Mouse (Mus musculus): ENCODE data around the gene Zbtb8os. TPM values are rescaled to one million over a fixed set of nuclear protein-coding genes. Genes with fewer than 3 reads are reported as not detected.

Zbtb8os gene
- polyA plus RNA-seq, 1 experiment from 2014 or later = 21.3 TPM

DNA sequence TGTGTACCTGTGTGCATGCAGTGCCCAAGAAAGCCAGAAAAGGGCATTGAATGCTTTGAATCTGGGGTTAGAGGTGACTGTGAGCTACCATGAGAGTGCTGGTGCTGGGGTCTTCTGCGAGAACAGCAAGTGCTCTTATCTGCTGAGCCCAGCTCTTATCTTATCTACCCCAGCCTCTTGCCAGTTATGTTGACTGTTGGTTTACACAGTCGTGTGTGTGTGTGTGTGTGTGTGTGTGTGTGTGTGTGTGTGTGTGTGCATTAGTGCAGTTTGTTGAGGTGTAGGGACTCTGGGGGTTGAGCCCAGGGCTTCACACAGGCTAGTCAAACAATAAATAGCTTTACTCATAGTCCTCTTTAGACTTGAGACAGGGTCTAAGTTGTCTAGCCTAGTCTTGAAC is 40.3 kb upstream of the Zbtb8os start:
- no peak overlapping the region for H3K4me3 ChIP-seq (ENCODE audit: low read length)
- H3K9ac ChIP-seq (ENCODE audit: low read depth, low read length) = no peak overlapping the region
- H3K36me3 ChIP-seq (ENCODE audit: control insufficient read depth, insufficient read depth, low read length) = no peaks in the 10 kb centered on the region
- WGBS = 92% methylated on average over 2 of the region's 2 CpGs
- H3K4me2 ChIP-seq (ENCODE audit: low read length) = no peak overlapping the region
- H3K4me1 ChIP-seq (ENCODE audit: control insufficient read depth, insufficient read depth, low read depth, low read length) = no peaks in the 10 kb centered on the region; the same call in 1 of the 2 replicates
- no peak overlapping the region for H3K27ac ChIP-seq (ENCODE audit: low read depth, low read length)
- H3K27me3 ChIP-seq (replicated peaks; ENCODE audit: control insufficient read depth, insufficient read depth, low read length) = no peaks in the 10 kb centered on the region
- ATAC-seq = no peak
- no peaks in the 10 kb centered on the region for H3K9me3 ChIP-seq (ENCODE audit: control insufficient read depth, low read length)

DNA sequence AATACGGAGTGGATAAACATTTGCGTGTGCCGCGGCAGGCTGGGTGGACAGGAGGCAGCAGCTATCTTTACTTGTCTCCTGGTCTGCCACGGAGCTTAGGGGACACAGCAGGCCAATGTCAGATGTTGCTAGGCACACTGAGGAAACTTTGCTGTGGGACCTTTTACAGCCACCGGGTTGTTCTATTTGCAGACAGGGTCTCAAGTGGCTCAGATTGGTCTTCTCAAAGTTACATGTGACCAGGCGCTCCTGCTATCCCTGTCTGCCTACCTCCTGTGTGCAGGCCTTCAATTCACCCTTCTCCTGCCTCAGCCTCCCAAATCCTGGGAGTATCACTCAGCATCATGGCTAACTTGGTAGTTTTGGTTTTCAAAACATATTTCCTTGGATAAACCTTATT is 39.4 kb upstream of the Zbtb8os start:
- Histone ChIP-seq H3K4me3 (ENCODE audit: low read length) (no peak overlapping the region), H3K27me3 (replicated peaks; ENCODE audit: control insufficient read depth, insufficient read depth, low read length) (no peaks in the 10 kb centered on the region), H3K4me1 (ENCODE audit: control insufficient read depth, insufficient read depth, low read depth, low read length) (no peaks in the 10 kb centered on the region; the same call in 1 of the 2 replicates), H3K9me3 (ENCODE audit: control insufficient read depth, low read length) (no peaks in the 10 kb centered on the region), H3K36me3 (ENCODE audit: control insufficient read depth, insufficient read depth, low read length) (no peaks in the 10 kb centered on the region), H3K9ac (ENCODE audit: low read depth, low read length) (no peak overlapping the region), H3K27ac (ENCODE audit: low read depth, low read length) (no peak overlapping the region), H3K4me2 (ENCODE audit: low read length) (no peak overlapping the region)
- 84% methylated on average over 7 of the region's 7 CpGs for WGBS
- ATAC-seq = no peak

DNA sequence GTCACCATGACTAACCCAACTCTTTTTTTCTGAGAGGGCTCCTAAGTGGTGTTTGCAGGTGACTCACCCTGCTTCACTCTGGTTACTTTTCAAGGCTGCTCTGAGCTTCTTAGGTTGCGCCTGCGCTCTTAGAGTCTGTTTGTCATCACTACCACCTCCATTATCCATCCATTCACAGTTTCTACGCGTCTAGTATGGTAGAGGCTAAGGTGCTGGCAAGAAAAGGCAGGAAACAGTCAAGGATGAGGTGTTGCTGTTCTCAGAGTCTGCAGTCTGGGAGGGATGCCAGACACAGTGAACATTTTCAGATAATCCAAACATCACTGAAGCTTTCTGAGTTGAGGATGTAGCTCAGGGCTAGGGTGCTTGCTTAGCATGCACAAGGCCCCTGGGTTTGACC is 37.8 kb upstream of the Zbtb8os start:
- Histone ChIP-seq H3K9ac (ENCODE audit: low read depth, low read length) (no peak overlapping the region), H3K27me3 (replicated peaks; ENCODE audit: control insufficient read depth, insufficient read depth, low read length) (no peaks in the 10 kb centered on the region), H3K4me1 (ENCODE audit: control insufficient read depth, insufficient read depth, low read depth, low read length) (no peaks in the 10 kb centered on the region; the same call in 1 of the 2 replicates), H3K4me2 (ENCODE audit: low read length) (no peak overlapping the region), H3K36me3 (ENCODE audit: control insufficient read depth, insufficient read depth, low read length) (no peaks in the 10 kb centered on the region), H3K27ac (ENCODE audit: low read depth, low read length) (no peak overlapping the region), H3K9me3 (ENCODE audit: control insufficient read depth, low read length) (no peaks in the 10 kb centered on the region), H3K4me3 (ENCODE audit: low read length) (no peak overlapping the region)
- no peak for ATAC-seq
- 90% methylated on average over 4 of the region's 4 CpGs for WGBS

DNA sequence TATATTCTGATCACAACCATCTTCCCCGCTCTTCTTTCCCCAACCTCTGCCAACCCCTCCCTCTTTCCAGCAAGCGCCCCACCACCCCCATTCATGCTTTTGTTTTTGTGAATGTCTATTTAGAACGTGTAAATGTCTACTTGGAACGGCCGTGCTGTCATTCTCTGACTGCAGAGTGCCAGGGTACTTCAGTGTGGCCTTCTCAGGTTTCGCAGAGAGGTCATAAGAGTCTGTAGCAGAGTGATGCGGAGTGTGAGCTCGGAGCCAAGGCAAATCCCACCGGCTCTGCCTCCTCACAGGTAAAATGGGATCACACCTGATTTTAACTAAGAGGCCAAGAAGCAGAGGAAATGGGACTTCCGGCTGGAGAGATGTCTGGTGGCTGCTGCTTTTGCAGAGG is 36.4 kb upstream of the Zbtb8os start:
- Histone ChIP-seq H3K9me3 (ENCODE audit: control insufficient read depth, low read length) (no peaks in the 10 kb centered on the region), H3K4me1 (ENCODE audit: control insufficient read depth, insufficient read depth, low read depth, low read length) (no peaks in the 10 kb centered on the region), H3K36me3 (ENCODE audit: control insufficient read depth, insufficient read depth, low read length) (no peaks in the 10 kb centered on the region), H3K27ac (ENCODE audit: low read depth, low read length) (no peak overlapping the region), H3K4me3 (ENCODE audit: low read length) (no peak overlapping the region), H3K9ac (ENCODE audit: low read depth, low read length) (no peak overlapping the region), H3K27me3 (replicated peaks; ENCODE audit: control insufficient read depth, insufficient read depth, low read length) (no peaks in the 10 kb centered on the region), H3K4me2 (ENCODE audit: low read length) (no peak overlapping the region)
- no peak for ATAC-seq
- 56% methylated on average over 10 of the region's 10 CpGs for WGBS

DNA sequence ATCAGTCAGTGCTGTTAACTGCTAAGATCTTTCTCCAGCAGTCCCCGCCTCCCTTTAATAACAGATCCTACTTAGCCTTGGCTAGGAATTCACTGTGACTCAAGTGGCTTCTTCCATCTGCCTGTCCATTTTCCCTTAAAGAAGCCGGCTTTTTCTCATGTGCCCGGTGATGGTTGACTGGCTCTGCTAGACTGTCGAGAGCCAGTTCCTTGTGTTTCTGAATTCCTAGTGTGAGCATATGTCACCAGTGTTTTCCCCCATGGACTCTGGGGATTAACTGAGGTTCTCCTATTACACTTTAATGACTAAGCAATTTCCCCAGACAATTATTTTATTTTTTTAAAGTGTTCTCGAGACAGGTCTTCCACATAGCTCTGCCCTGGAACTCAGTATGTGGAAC is 32.1 kb upstream of the Zbtb8os start:
- Histone ChIP-seq H3K4me2 (ENCODE audit: low read length) (no peak overlapping the region), H3K9me3 (ENCODE audit: control insufficient read depth, low read length) (no peaks in the 10 kb centered on the region), H3K27me3 (replicated peaks; ENCODE audit: control insufficient read depth, insufficient read depth, low read length) (no peaks in the 10 kb centered on the region), H3K4me1 (ENCODE audit: control insufficient read depth, insufficient read depth, low read depth, low read length) (no peaks in the 10 kb centered on the region), H3K27ac (ENCODE audit: low read depth, low read length) (no peak overlapping the region), H3K4me3 (ENCODE audit: low read length) (no peak overlapping the region), H3K9ac (ENCODE audit: low read depth, low read length) (no peak overlapping the region), H3K36me3 (ENCODE audit: control insufficient read depth, insufficient read depth, low read length) (peaks cover 11% of the 10 kb centered on the region)
- ATAC-seq = no peak
- WGBS = 65% methylated on average over 5 of the region's 5 CpGs

DNA sequence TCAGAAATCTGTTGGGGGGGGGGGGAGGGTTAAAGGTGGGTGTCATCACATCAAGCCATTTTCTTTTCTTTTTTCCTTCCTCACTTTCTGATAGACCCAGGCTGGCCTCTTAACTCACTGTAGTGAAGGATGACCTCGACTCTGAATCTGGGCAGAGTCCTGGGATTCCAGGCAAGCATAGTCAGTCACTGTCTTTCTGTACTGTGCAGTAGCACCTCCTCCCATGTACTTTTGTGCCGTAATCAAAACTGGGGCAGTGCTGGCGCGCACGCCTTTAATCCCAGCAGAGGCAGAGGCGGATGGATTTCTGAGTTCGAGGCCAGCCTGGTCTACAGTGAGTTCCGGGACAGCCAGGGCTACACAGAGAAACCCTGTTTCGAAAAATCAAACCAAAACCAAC is 31.7 kb upstream of the Zbtb8os start:
- Histone ChIP-seq H3K4me1 (ENCODE audit: control insufficient read depth, insufficient read depth, low read depth, low read length) (no peaks in the 10 kb centered on the region), H3K36me3 (ENCODE audit: control insufficient read depth, insufficient read depth, low read length) (peaks cover 14% of the 10 kb centered on the region), H3K4me3 (ENCODE audit: low read length) (no peak overlapping the region), H3K4me2 (ENCODE audit: low read length) (no peak overlapping the region), H3K27ac (ENCODE audit: low read depth, low read length) (no peak overlapping the region), H3K9ac (ENCODE audit: low read depth, low read length) (no peak overlapping the region), H3K9me3 (ENCODE audit: control insufficient read depth, low read length) (no peaks in the 10 kb centered on the region), H3K27me3 (replicated peaks; ENCODE audit: control insufficient read depth, insufficient read depth, low read length) (no peaks in the 10 kb centered on the region)
- ATAC-seq = no peak
- WGBS = 83% methylated on average over 9 of the region's 9 CpGs

DNA sequence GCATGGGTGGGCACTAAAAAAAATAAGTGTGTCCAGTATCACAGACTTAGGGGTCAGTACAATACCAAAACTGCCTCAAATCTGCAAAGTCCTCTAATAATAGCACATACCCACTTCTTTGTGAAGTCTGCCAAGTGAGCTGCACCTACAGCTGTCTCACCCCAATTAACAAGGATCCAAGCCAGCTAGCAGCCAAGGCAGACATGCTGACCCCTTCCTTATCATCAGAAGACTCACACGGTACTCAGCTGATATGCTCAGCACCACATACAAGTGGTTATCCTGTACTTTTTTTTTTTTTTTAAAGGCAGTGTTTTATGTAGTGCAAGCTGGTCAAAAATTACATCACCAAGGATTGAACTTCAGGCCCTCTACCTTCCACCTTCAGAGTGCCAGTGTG is 31.2 kb upstream of the Zbtb8os start:
- no peaks in the 10 kb centered on the region for H3K4me1 ChIP-seq (ENCODE audit: control insufficient read depth, insufficient read depth, low read depth, low read length)
- no peak overlapping the region for H3K9ac ChIP-seq (ENCODE audit: low read depth, low read length)
- H3K4me2 ChIP-seq (ENCODE audit: low read length) = no peak overlapping the region
- WGBS = 73% methylated on average over 1 of the region's 1 CpGs
- no peak overlapping the region for H3K4me3 ChIP-seq (ENCODE audit: low read length)
- H3K36me3 ChIP-seq (ENCODE audit: control insufficient read depth, insufficient read depth, low read length) = peaks cover 15% of the 10 kb centered on the region
- ATAC-seq = no peak
- H3K27me3 ChIP-seq (replicated peaks; ENCODE audit: control insufficient read depth, insufficient read depth, low read length) = no peaks in the 10 kb centered on the region
- H3K27ac ChIP-seq (ENCODE audit: low read depth, low read length) = no peak overlapping the region
- no peaks in the 10 kb centered on the region for H3K9me3 ChIP-seq (ENCODE audit: control insufficient read depth, low read length)

DNA sequence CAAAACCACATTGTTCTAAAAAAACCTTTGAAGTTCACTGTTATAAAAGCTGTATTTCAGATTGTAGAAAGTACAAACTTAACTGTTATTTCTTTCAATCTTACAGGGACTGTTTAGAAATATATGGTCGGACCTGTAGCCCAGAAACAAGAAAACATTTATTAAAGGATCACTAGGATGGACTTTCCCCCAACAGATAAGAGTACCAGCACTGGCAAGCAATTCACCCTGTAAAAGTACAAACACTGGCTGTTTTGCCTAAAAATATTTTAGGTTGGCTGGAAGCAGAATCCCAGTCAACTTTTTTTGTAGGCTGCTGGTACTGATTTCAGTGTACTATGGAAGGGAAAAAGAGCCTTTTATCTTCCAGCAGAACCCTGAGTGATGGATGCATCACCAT is 27.6 kb upstream of the Zbtb8os start:
- no peaks in the 10 kb centered on the region for H3K9me3 ChIP-seq (ENCODE audit: control insufficient read depth, low read length)
- ATAC-seq = no peak
- no peaks in the 10 kb centered on the region for H3K27me3 ChIP-seq (replicated peaks; ENCODE audit: control insufficient read depth, insufficient read depth, low read length)
- no peak overlapping the region for H3K4me2 ChIP-seq (ENCODE audit: low read length)
- no peak overlapping the region for H3K4me3 ChIP-seq (ENCODE audit: low read length)
- 96% methylated on average over 1 of the region's 1 CpGs for WGBS
- H3K36me3 ChIP-seq (ENCODE audit: control insufficient read depth, insufficient read depth, low read length) = peaks cover 24% of the 10 kb centered on the region
- no peak overlapping the region for H3K27ac ChIP-seq (ENCODE audit: low read depth, low read length)
- H3K9ac ChIP-seq (ENCODE audit: low read depth, low read length) = no peak overlapping the region
- H3K4me1 ChIP-seq (ENCODE audit: control insufficient read depth, insufficient read depth, low read depth, low read length) = no peaks in the 10 kb centered on the region

DNA sequence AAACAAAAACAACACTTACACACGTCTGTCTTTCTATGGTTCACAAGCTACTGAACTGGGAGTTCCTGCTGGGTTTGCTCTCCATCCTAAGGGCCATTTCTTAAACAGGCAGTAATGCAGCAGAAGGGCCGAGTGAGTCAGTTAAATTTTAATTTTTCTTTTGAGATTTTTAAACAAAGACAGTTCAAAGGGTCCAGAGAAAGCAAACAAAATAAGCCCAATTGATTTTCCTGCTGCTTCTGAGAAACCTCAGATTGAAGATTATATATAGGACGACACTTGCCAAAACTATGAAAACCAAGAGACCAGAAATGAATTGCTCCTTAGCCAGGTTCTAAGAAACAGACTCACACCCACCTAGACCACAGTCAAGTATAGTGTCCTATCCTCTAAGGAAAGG is 21.6 kb upstream of the Zbtb8os start:
- no peak overlapping the region for H3K4me3 ChIP-seq (ENCODE audit: low read length)
- H3K27ac ChIP-seq (ENCODE audit: low read depth, low read length) = no peak overlapping the region
- no peak for ATAC-seq
- no peaks in the 10 kb centered on the region for H3K4me1 ChIP-seq (ENCODE audit: control insufficient read depth, insufficient read depth, low read depth, low read length)
- H3K27me3 ChIP-seq (replicated peaks; ENCODE audit: control insufficient read depth, insufficient read depth, low read length) = no peaks in the 10 kb centered on the region
- no peak overlapping the region for H3K4me2 ChIP-seq (ENCODE audit: low read length)
- H3K36me3 ChIP-seq (ENCODE audit: control insufficient read depth, insufficient read depth, low read length) = peaks cover 38% of the 10 kb centered on the region
- 82% methylated on average over 3 of the region's 3 CpGs for WGBS
- no peak overlapping the region for H3K9ac ChIP-seq (ENCODE audit: low read depth, low read length)
- H3K9me3 ChIP-seq (ENCODE audit: control insufficient read depth, low read length) = no peaks in the 10 kb centered on the region

DNA sequence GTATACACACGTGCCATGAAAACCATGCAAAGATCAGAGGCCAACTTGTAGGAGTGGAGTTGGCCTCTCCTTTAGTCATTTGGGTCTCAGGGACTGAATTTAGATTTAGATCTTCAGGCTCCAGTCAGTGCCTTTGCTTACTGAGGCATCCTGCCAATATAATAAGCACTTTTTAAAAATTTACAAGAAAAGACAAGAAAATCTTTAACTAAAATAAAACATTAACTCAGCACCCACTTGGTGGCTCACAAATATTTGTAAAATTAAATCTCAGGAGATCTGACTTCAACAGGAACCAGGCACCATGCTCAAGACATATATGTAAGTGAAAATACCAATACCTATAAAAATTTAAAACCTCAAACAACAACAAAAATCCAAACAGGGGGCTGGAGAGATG is 14.6 kb upstream of the Zbtb8os start:
- Histone ChIP-seq H3K4me3 (ENCODE audit: low read length) (no peak overlapping the region), H3K27ac (ENCODE audit: low read depth, low read length) (no peak overlapping the region), H3K9ac (ENCODE audit: low read depth, low read length) (no peak overlapping the region), H3K27me3 (replicated peaks; ENCODE audit: control insufficient read depth, insufficient read depth, low read length) (no peaks in the 10 kb centered on the region), H3K36me3 (ENCODE audit: control insufficient read depth, insufficient read depth, low read length) (peaks cover 38% of the 10 kb centered on the region), H3K9me3 (ENCODE audit: control insufficient read depth, low read length) (no peaks in the 10 kb centered on the region), H3K4me2 (ENCODE audit: low read length) (no peak overlapping the region), H3K4me1 (ENCODE audit: control insufficient read depth, insufficient read depth, low read depth, low read length) (no peaks in the 10 kb centered on the region)
- ATAC-seq = no peak
- WGBS = 95% methylated on average over 1 of the region's 1 CpGs
